Mouse (Mus musculus) Muller cell, postnatal 12 days (primary cell): ENCODE measurements around the gene Zfp354a.
"Not testable (repeated sequence)": the region's sequence is repeated elsewhere in the genome, so short reads cannot be mapped to it uniquely, and the experiment has no call there.

Experiments used
- DNase-seq: peaks from one replicate; pipeline ENCODE4 v3.0.0-alpha.2; 2015; ENCODE audit errors: inconsistent ontology term

The Zfp354a gene

DNA sequence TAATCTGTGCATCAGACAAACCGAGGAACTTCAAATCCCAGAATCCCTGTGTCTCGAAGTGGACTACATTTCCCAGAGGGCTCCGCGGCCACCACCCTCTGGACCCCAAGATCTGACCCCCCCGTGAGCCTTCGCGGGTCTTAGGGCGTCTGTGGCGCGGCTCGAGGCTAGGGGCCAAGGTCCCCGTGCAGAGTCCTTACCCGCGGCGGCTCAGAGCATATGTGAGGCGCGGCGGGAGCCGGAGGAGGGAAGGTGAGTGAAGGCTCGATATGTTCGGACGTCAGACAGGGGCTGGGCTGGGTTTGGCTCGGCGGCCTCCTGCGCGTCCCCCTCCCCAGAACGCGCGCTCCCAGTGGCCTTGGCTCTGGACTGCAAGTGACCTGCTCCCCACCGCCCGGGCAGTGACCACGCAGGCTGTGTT lies at the start of gene Zfp354a:
TSS of gene Zfp354a (plus strand) at position 107 of the 421 bp plus-strand sequence.
- peak; percentile 90 for DNase-seq

DNA sequence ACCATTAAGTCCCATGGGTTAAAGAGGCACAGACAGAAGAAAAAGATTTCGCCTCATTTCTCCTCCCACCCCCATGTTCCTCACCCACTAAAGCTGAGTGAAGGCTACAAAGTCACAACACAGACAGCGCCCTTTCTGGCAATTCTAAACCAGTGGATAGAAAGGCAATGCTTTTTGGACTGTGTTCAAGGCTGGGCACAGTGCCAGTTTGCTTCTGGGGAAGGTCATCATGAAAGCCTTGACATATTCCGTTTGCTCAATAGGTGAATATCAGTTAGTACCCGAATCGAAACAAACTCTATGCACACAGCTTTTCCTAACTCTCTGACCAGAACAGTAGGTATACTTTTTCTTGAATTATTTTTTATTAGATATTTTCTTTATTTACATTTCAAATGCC lies 47.2 kb upstream of the Zfp354a start:
- no peak for DNase-seq

DNA sequence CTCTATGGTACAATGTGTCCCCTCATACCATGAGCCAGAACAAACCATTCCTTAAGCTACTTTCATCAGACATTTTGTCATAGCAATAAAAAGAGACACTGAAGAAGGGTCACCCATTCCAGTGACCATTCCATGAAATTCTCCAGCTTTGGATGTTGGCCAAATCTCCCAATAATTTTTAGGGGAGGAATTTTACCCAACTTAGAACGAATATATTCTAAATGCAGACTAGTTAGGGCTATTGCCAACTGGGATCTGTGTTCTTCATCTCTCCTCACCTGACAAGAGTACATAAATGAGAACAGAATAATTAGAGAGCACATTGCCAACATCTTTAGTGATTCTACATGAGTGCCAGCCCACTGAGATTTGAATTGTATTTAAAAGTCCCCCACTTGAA lies 45.1 kb upstream of the Zfp354a start, which contains the start of gene Olfr54:
TSS of gene Olfr54 (plus strand) at position 301 of the 400 bp plus-strand sequence.
- no peak for DNase-seq

DNA sequence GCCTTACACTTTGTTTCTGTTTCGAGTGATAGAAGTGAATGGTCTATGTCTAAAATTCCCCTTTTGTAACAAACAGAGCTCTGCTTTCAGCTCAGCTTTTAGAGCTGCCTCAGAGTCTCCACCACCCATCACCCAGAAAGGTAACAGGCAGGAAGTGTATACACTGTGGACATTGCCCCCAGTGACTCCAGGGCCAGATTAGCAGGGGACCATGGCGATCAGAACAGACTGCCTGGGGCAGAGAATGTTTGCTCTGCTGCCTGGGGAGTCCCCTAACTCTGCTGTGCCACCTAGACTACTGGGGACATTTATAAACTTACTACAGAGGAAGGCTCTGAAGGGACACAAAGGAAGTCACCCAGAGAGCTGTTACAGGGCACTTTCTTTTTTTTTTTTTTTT lies 42.7 kb upstream of the Zfp354a start:
- DNase-seq, result no peak

DNA sequence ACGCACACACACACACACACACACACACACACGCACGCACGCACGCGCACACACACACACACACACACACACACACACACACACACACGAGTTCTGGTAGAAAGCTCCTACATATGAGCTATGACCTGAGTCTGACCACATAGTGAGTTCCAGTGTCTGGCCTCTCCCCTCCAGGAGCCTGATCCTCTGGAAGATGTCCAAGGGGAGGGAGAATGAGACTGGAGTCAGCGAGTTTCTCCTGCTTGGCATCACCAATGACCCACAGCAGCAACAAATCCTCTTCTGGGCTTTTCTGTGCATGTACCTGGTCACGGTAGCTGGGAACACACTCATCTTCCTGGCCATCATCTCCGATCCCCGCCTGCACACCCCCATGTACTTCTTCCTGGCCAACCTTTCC lies 32.2 kb upstream of the Zfp354a start:
- DNase-seq, result not testable (repeated sequence)

DNA sequence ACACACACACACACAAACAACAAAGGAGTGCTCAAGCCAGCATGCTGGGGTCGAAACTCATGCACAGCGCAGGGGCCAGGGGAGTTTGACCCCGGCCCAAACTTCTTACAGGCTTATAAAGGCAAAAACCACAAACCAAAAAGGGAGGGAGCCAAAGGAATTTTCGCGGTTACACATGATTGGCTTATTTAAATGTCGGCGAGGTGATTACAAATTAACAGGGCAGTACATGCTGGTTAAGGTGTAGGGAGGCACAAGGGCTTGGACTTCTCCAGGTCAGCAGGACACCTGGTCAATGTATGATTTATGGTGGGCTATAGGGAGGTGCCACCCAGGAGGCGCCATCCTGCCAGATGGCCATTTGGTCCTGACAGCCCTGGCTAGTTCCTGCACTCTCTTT lies 29.7 kb upstream of the Zfp354a start:
- not testable (repeated sequence) for DNase-seq

DNA sequence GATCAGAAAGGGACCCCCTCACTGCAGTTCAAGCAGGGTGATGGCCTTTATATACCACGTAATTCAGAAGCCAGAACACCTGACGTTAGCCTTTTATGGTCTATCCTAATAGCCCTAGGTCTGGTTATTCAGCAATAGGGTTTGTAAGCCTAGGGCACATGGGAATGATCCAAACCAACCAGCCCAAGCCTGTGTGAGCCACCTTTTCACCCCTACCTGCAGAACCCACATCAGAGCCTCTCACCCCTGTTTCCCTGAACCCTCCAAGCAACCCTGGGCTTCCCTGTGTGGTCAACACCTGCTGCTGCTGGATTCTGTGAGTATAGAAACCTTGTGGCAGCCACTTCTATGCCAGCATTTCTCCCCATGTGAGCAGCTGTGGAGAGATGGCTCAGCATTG lies 28.8 kb upstream of the Zfp354a start:
- no peak for DNase-seq

DNA sequence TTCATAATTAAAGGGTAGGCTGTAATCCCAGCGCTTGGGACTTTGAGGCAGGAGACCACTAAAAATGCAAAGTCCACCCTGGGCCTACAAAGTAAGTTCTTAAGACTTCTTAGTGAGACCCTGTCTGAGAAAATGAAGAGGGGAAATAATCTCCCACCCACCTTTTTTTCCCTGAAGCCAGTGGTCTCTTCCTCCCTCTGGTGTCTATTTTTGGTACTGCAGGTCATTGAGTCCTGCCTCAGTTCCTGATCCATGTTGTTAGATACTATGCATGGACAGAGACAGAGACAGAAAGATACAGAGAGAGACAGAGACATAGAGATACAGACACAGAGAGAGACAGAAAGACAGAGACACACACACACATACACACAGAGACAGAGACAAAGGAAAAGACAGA lies 26.2 kb upstream of the Zfp354a start:
- DNase-seq, result no peak

DNA sequence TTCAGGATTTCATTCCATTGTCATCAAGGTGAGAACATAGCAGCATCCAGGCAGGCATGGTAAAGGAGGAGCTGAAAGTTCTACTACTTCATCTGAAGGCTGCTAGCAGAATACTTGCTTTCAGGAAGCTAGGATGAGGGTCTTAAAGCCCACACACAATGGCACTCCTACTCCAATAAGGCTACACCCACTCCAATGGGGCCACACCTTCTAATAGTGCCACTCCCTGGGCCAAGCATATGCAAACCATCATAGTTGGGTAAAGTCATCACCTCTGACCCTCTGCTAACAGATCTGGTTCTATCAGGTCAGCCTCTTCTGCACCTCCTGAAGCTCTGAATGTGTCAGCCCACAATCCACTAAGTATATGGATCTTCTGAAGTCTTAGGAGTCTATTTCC lies 24.9 kb upstream of the Zfp354a start:
- not testable (repeated sequence) for DNase-seq

DNA sequence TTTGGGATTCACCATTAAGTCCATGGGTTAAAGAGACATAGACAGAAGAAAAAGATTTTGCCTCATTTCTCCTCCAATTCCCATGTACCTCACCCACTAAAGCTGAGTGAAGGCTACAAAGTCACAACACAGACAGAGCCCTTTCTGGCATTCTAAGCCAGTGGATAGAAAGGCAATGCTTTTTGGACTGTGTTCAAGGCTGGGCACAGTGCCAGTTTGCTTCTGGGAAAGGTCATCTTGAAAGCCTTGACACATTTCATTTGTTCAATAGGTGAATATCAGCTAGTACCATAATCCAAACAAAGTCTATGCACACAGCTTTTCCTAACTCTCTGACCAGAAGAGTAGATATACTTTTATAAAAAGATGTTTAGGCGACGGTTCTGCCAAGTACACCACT lies 23.1 kb upstream of the Zfp354a start:
- DNase-seq, result peak; percentile 17

DNA sequence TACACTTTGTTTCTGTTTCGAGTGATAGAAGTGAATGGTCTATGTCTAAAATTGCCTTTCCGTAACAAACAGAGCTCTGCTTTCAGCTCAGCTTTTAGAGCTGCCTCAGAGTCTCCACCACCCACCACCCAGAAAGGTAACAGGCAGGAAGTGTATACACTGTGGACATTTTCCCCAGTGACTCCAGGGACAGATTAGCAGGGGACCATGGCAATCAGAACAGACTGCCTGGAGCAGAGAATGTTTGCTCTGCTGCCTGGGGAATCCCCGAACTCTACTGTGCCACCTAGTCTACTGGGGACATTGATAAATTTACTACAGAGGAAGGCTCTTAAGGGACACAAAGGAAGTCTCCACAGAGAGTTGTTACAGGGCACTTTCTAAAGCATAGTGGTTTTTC lies 14.3 kb upstream of the Zfp354a start:
- DNase-seq, result not testable (repeated sequence)

DNA sequence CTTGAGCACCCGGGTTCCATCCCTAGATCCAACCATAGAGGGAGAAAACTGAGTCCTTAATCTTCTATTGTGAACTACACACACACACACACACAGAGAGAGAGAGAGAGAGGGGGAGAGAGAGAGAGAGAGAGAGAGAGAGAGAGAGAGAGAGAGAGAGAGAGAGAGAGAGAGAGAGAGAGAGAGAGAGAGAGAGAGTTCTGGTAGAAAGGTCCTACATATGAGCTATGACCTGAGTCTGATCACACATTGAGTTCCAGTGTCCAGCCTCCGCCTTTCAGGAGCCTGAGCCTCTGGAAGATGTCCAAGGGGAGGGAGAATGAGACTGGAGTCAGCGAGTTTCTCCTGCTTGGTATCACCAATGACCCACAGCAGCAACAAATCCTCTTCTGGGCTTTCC lies 11.2 kb upstream of the Zfp354a start, which contains the start of gene Olfr1375:
TSS of gene Olfr1375 (plus strand) at position 301 of the 400 bp plus-strand sequence.
- DNase-seq, result not testable (repeated sequence)

DNA sequence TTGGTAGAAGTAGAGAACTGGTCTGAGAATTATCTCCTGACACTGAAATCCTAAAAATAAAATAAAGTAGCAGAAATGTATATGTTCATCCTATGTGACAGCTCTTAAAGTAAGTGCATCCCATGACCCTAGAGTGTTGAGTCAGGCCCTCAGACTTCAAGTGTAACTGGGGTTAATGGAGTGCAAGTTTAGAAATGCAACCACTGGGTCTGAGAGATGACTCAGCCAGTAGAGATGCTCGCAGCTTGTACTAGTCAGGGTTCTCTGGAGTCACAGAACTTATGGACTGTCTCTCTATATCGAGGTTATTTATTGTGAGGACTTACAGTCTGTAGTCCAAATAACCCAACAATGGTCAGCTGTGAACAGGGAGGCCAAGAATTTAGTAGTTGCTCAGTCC lies 7.4 kb upstream of the Zfp354a start:
- no peak for DNase-seq

DNA sequence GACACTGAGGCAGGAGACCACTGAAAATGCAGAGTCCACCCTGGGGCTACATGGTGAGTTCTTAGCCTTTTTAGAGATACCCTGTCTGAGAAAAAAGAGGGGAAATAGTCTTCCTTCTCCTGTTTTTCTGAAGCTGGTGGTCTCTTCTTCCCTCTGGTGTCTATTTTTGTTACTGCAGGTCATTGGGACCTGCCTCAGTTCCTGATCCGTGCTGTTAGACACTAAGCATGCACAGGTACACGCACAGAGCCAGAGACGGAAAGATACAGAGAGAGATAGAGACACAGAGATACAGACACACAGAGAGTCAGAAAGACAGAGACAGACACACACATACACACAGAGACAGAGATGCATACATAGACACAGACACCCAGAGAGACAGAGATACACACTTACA lies 5.8 kb upstream of the Zfp354a start:
- no peak for DNase-seq

DNA sequence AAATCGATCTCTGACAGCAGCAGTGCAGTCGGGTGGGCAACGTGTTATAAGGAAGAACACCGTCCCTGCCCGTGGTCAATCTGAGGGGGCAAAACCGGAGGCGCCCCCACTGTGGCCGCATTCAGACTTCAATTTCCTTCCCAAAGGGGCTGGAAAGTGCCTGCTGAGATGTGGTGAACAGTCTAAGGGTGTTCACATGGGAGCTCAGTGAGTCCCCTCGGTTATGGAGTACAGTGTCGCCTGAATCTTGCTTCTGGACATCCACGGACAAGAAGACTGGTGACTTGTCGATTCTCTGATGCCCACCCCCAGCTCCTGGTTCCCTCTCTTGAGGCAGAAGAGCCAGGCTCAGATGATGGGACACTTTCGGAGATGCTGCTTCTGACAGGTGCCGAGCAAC lies 583 bp downstream of the Zfp354a start:
- no peak for DNase-seq

DNA sequence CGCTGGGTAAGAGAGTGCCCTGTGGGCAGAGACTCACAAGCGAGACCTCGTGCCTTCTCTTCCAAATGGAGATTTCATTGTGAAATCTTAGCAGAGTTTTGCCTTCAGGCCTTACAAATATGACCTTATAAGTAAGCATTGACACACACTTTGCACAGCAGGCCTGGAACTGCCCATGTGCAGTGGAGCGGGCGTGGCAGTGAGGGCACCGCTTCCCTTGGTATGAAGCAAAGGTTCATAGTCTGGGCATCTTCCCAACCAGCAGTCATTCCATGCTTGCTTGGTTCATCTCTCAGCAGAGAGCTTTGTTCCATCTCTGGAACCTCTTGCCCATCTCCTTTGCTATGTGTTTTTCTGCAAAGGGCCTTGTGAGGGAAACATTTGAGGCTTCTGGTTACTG lies 1.9 kb downstream of the Zfp354a start:
- peak; percentile 23 for DNase-seq

DNA sequence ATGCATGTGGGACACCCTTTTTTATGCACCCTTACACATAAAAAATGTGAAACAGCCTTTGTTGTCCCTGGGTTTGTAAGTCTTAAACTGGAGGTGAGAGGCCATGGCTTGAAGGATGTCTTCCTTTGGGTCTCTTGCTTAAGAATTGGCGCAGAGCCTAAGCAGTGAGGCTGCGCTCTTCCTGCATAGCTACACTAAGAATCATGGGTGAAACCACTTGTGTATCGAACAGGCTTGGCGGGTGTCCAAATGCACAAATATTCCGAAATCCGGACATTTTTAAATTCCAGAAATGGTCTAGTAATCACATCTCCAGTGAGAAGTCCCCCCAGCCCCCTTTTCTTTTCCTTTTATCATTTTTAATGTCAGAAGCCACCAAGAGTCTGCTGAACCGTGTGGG lies 4.2 kb downstream of the Zfp354a start:
- no peak for DNase-seq

DNA sequence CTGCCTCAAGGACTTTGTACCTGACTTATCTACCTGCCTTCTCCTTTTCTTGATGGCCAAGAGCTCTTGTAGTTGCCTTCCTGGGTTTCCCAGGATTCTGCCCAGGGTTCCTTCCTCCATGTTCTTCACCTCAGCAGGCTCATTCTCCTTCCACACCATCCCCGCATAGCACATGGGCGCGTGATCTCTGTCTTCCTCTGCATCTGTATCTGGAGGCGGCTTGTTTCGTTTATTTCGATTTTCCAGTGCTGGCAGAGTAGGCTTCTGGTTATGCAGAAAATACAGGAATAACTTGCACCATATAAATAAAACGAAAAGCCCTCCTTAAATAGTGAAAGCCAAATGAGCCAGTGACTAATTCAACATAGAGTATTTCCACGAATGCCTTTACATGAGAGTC lies 4.8 kb downstream of the Zfp354a start:
- DNase-seq, result no peak

DNA sequence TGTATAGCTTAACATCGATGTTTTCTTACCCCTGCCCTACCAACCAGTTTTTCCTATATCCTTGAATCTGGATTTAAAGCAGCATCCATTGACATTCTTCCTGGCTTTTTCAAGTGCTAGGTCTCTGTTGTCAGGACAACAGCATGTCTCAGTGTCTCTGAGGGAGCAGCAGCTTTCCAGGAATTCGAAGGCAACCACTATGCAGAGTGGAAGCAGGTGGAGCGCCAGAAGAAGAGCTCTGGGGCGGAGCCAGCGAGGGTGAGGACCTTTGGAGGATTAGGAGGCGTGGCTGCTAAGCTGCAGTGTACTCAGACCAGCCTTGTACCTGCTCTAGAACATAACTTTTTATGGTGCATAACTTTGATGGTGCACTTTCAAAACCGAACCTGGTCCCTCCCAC lies 25.5 kb downstream of the Zfp354a start:
- no peak for DNase-seq

DNA sequence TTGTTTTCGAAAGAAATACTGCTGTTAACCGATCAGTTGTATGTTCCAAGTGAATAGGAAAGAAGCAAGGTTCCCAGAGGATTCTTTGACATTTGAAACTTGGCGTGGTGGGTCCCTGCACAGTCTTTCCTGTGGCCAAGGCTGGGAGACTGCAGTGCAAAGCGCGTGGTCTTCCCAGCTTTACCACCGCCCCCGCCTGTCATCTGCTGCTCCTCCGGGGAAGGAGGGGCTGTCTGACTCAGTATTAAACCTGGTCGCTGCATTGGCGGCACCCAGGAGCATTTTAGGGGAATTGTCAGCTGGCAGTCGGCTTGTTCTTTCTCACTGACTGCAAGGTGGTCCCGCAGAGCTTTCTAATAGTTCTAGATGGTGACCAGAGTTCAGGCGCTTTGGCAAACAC lies 26.2 kb downstream of the Zfp354a start:
- DNase-seq, result no peak

DNA sequence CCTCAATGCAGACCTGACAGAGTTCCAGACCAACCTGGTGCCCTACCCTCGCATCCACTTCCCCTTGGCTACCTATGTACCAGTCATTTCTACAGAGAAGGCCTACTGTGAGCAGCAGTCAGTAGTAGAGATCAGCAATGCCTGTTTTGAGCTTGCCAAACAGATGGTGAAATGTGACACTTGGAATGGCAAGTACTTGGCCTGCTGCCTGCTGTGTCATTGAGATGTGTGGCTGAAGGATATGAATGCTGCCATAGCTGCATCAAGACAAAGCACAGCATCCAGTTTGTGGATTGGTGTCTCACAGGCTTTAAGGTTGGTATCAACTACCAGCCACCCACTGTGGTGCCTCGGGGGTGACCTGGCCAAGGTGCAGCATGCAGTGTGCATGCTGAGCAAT lies 48.2 kb downstream of the Zfp354a start:
- DNase-seq, result peak; percentile 31

DNA sequence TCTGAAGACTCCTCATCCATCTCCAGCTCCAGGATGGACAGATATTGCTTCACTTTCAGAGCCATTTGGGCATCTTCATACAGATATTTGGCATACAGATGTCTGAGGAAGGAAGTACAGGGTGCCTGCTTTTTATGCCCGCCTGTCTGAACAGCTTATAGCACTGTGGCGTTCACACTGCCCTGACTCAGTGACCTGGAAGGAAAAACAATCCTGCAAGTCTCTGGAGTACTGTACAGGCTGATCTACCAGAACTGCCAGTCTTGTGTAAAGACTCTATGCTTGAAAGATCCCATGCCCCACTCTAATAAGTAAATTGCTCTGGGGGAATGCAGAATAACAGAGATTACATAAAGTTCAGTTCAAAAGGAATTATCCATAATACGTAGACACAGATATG lies 51.6 kb downstream of the Zfp354a start:
- no peak for DNase-seq
